Comparison of ENCODE assay signal across 8 mouse cellular contexts in genomic region chr16:37788367-37789014, GRCm38 (mm10). TPM values are rescaled to one million over a fixed set of nuclear protein-coding genes. Genes with fewer than 3 reads are reported as not detected.
DNase-seq lines count a peak whose midpoint lies in the region; ATAC-seq and TF ChIP-seq lines count a peak whose summit lies in the region.

No protein-coding gene starts in this region.

- H3K4me1 ChIP-seq in E14TG2a.4 (replicated peaks; ENCODE audit: low read depth, low read length), result peaks cover 76% of the 10 kb centered on the region
- H3K4me1 ChIP-seq in forebrain, embryonic 15.5 days, result peaks cover 30% of the 10 kb centered on the region
- peaks cover 54% of the 10 kb centered on the region for H3K4me1 ChIP-seq in hindbrain, embryonic 10.5 days (replicated peaks)
- H3K4me1 ChIP-seq in limb, embryonic 10.5 days, result peaks cover 60% of the 10 kb centered on the region
- H3K4me1 ChIP-seq in midbrain, embryonic 12.5 days, result peaks cover 43% of the 10 kb centered on the region

- peak overlapping the region; percentile 75 for H3K27ac ChIP-seq in forebrain, embryonic 15.5 days (replicated peaks)
- peak overlapping the region; percentile 88 for H3K27ac ChIP-seq in hindbrain, embryonic 10.5 days
- H3K27ac ChIP-seq in limb, embryonic 10.5 days, result peak overlapping the region; percentile 91
- peak overlapping the region; percentile 81 for H3K27ac ChIP-seq in midbrain, embryonic 12.5 days (replicated peaks)

- no peak for TF ChIP-seq CTCF in E14TG2a.4 (conservative IDR thresholded peaks at IDR 0.05; ENCODE audit: low read length)

- peak; percentile 95 for ATAC-seq in forebrain, embryonic 15.5 days (replicated peaks)
- ATAC-seq in midbrain, embryonic 12.5 days (ENCODE audit: low FRiP score, low read depth), result peak; percentile 88

- 0 out of 2 replicates have a peak overlapping the region, but pooled peaks have one; percentile 3 for H3K9ac ChIP-seq in forebrain, embryonic 15.5 days (replicated peaks)
- H3K9ac ChIP-seq in midbrain, embryonic 12.5 days (replicated peaks), result peak overlapping the region; percentile 13; the same call in 1 of the 2 replicates

- H3K4me2 ChIP-seq in forebrain, embryonic 15.5 days (replicated peaks), result peak overlapping the region; percentile 25
- peak overlapping the region; percentile 35 for H3K4me2 ChIP-seq in midbrain, embryonic 12.5 days (replicated peaks)

- 14% methylated on average over 12 of the region's 12 CpGs for WGBS in forebrain, embryonic 15.5 days
- 29% methylated on average over 12 of the region's 12 CpGs for WGBS in hindbrain, embryonic 10.5 days
- WGBS in limb, embryonic 10.5 days, result 34% methylated on average over 12 of the region's 12 CpGs
- whole genome bisulfite sequencing in midbrain, embryonic 12.5 days, result 13% methylated on average over 12 of the region's 12 CpGs

- peaks cover 28% of the 10 kb centered on the region for H3K36me3 ChIP-seq in E14TG2a.4 (ENCODE audit: insufficient read depth, low read length)
- no peaks in the 10 kb centered on the region for H3K36me3 ChIP-seq in forebrain, embryonic 15.5 days
- peaks cover 65% of the 10 kb centered on the region for H3K36me3 ChIP-seq in hindbrain, embryonic 10.5 days
- peaks cover 80% of the 10 kb centered on the region for H3K36me3 ChIP-seq in limb, embryonic 10.5 days
- no peaks in the 10 kb centered on the region; the same call in 1 of the 2 replicates for H3K36me3 ChIP-seq in midbrain, embryonic 12.5 days

- DNase-seq in adrenal gland, adult 2 months, result peak; percentile 81
- DNase-seq in hindbrain, embryonic 10.5 days (ENCODE audit: low spot score), result peak; percentile 71
- DNase-seq in limb, embryonic 10.5 days (ENCODE audit: low spot score), result peak; percentile 62
- peak; percentile 82 for DNase-seq in testis, postnatal 10 days (ENCODE audit: low spot score)
- no peak for DNase-seq in B cell, adult 2 months

- no peaks in the 10 kb centered on the region for H3K27me3 ChIP-seq in E14TG2a.4 (ENCODE audit: insufficient read depth, low read length)
- H3K27me3 ChIP-seq in forebrain, embryonic 15.5 days, result no peaks in the 10 kb centered on the region
- no peaks in the 10 kb centered on the region for H3K27me3 ChIP-seq in hindbrain, embryonic 10.5 days (ENCODE audit: insufficient read depth, poor library complexity, severe bottlenecking)
- H3K27me3 ChIP-seq in limb, embryonic 10.5 days (ENCODE audit: low read depth, poor library complexity, severe bottlenecking), result no peaks in the 10 kb centered on the region
- peaks cover 24% of the 10 kb centered on the region; the same call in 1 of the 2 replicates for H3K27me3 ChIP-seq in midbrain, embryonic 12.5 days

- peak overlapping the region; percentile 5; the same call in 1 of the 2 replicates for H3K4me3 ChIP-seq in E14TG2a.4 (replicated peaks; ENCODE audit: low read length)
- no peak overlapping the region for H3K4me3 ChIP-seq in forebrain, embryonic 15.5 days
- peak overlapping the region; percentile 23; the same call in 1 of the 2 replicates for H3K4me3 ChIP-seq in hindbrain, embryonic 10.5 days
- H3K4me3 ChIP-seq in limb, embryonic 10.5 days, result 0 out of 2 replicates have a peak overlapping the region, but pooled peaks have one; percentile 19
- H3K4me3 ChIP-seq in midbrain, embryonic 12.5 days, result no peak overlapping the region

- no peaks in the 10 kb centered on the region for H3K9me3 ChIP-seq in E14TG2a.4 (ENCODE audit: low read length)
- H3K9me3 ChIP-seq in forebrain, embryonic 15.5 days, result no peaks in the 10 kb centered on the region
- H3K9me3 ChIP-seq in hindbrain, embryonic 10.5 days, result no peaks in the 10 kb centered on the region
- H3K9me3 ChIP-seq in limb, embryonic 10.5 days (replicated peaks), result no peaks in the 10 kb centered on the region
- no peaks in the 10 kb centered on the region for H3K9me3 ChIP-seq in midbrain, embryonic 12.5 days

RNA-seq across cellular contexts. Expression of gene Fstl1, which starts 11.8 kb away (rescaled TPM):
- total RNA-seq in adrenal gland, adult 2 months (2021), result 10 to 100 TPM; 39.3 to 56.7 TPM
- polyA plus RNA-seq in adrenal gland, adult 2 months (2012; rRNA removed), result 8.0 and 8.6 TPM in 2 replicates
- 80.6 and 82.9 TPM in 2 replicates for polyA plus RNA-seq in forebrain, embryonic 15.5 days (2015; fragmentation: Nextera tagmentation; extraction: Ambion mirVana)
- polyA plus RNA-seq in hindbrain, embryonic 10.5 days (2016; fragmentation: Nextera tagmentation; extraction: Ambion mirVana), result 170 and 178 TPM in 2 replicates
- 160 and 215 TPM in 2 replicates for polyA plus RNA-seq in limb, embryonic 10.5 days (2016; fragmentation: Nextera tagmentation; extraction: Ambion mirVana)
- polyA plus RNA-seq in midbrain, embryonic 12.5 days (2016; fragmentation: Nextera tagmentation; extraction: Ambion mirVana), result 169 and 215 TPM in 2 replicates

Comparison
In these comparisons a context has a peak if more than half of its experiments do, and no peak if none do; other contexts are left out.
1. H3K4me3 ChIP-seq: peak in E14TG2a.4 (single experiment), hindbrain, embryonic 10.5 days (single experiment) and limb, embryonic 10.5 days (single experiment); none in forebrain, embryonic 15.5 days (single experiment) and midbrain, embryonic 12.5 days (single experiment).
2. DNase-seq: peak in adrenal gland, adult 2 months (single experiment), hindbrain, embryonic 10.5 days (single experiment), limb, embryonic 10.5 days (single experiment) and testis, postnatal 10 days (single experiment); none in B cell, adult 2 months (0 of 2).
3. Peak in every context shown above with its lines, with median percentiles within 50 percentile points of each other: H3K27ac ChIP-seq.